Mouse (Mus musculus) thymus, adult 2 months (tissue): ENCODE data around the gene Asic1. TPM values are rescaled to one million over a fixed set of nuclear protein-coding genes. Genes with fewer than 3 reads are reported as not detected.

Experiments used
- DNase-seq: peaks from one replicate; pipeline ENCODE4 v3.0.0; 2021
- H3K27ac ChIP-seq: fragments of 200-500 bp; 2 replicates; pipeline ENCODE4 v1.5.1; 2012; ENCODE audit warnings: low read length, control low read depth; ENCODE audit not compliant: control insufficient read depth, insufficient read depth
- H3K27me3 ChIP-seq: fragments of 200-500 bp; 2 replicates; pipeline ENCODE4 v1.6.1; 2012; ENCODE audit warnings: mild to moderate bottlenecking, low read length, moderate library complexity, mixed read lengths; ENCODE audit not compliant: control insufficient read depth, insufficient read depth
- H3K36me3 ChIP-seq: fragments of 200-500 bp; 2 replicates; pipeline ENCODE4 v1.6.1; 2012; ENCODE audit warnings: mild to moderate bottlenecking, low read length, moderate library complexity; ENCODE audit not compliant: control insufficient read depth, insufficient read depth
- H3K4me1 ChIP-seq: fragments of 200-500 bp; replicated peaks from 2 replicates; pipeline ENCODE4 v1.6.1; 2012; ENCODE audit warnings: low read length; ENCODE audit not compliant: control insufficient read depth, insufficient read depth
- H3K4me3 ChIP-seq: fragments of 200-500 bp; 2 replicates; pipeline ENCODE4 v1.5.1; 2012; ENCODE audit warnings: mild to moderate bottlenecking, low read length, control low read depth, moderate library complexity; ENCODE audit not compliant: control insufficient read depth, insufficient read depth
- CTCF ChIP-seq: fragments of 200-500 bp; IDR thresholded peaks from 2 replicates; pipeline ENCODE4 v1.5.1; 2012; ENCODE audit warnings: mild to moderate bottlenecking, control low read depth, low read length, moderate library complexity, borderline replicate concordance; ENCODE audit not compliant: control insufficient read depth, poor library complexity, insufficient read depth; ENCODE audit errors: extremely low read depth
- POLR2A ChIP-seq: fragments of 200-500 bp; IDR thresholded peaks from 2 replicates; pipeline ENCODE4 v1.6.1; 2012; ENCODE audit warnings: mild to moderate bottlenecking, low read length, control low read depth, moderate library complexity; ENCODE audit not compliant: control insufficient read depth, poor library complexity, insufficient read depth; ENCODE audit errors: extremely low read depth
- WGBS: fragments of 180-500 bp; shearing (Covaris S2); methylation state at CpG from one replicate; pipeline ENCODE4 v1.1.7; 2018; 5-methylcytosine and 5-hydroxymethylcytosine counted together
- polyA plus RNA-seq: library from polyadenylated mRNA; depleted of rRNA; stranded (reverse); fragments of >200 nt; gene quantifications from 2 replicates; pipeline ENCODE4 v1.2.3, GENCODE M21; 2012

Asic1 gene
- polyA plus RNA-seq, 1 experiment = 0.13 TPM

DNA sequence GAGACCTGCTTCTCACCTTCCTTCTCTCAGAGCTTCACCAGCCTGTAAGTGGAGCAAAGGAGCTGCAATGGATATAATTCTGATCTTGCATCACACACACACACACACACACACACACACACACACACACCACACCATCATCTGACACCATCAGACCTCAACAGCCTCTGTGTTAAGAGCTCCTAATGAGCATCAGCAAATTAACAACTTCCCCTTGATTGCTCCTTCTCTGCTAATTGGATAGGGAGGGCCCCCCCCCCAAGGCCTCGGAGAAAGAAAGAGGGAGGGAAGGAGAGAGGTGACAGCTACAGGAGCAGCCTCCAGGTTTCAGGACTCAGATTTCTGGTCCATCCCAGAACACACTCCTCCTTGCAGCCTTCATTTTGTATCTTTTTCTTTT lies 776 bp upstream of the Asic1 start:
- Histone ChIP-seq H3K36me3 (no peaks in the 10 kb centered on the region), H3K4me1 (0 out of 2 replicates have a peak, but pooled peaks cover 7% of the 10 kb centered on the region), H3K4me3 (no peak overlapping the region), H3K27ac (no peak overlapping the region), H3K27me3 (peaks cover 24% of the 10 kb centered on the region; the same call in 1 of the 2 replicates)
- DNase-seq = no peak
- 6% methylated on average over 1 of the region's 1 CpGs for WGBS
- TF ChIP-seq POLR2A (no peak), CTCF (no peak)

DNA sequence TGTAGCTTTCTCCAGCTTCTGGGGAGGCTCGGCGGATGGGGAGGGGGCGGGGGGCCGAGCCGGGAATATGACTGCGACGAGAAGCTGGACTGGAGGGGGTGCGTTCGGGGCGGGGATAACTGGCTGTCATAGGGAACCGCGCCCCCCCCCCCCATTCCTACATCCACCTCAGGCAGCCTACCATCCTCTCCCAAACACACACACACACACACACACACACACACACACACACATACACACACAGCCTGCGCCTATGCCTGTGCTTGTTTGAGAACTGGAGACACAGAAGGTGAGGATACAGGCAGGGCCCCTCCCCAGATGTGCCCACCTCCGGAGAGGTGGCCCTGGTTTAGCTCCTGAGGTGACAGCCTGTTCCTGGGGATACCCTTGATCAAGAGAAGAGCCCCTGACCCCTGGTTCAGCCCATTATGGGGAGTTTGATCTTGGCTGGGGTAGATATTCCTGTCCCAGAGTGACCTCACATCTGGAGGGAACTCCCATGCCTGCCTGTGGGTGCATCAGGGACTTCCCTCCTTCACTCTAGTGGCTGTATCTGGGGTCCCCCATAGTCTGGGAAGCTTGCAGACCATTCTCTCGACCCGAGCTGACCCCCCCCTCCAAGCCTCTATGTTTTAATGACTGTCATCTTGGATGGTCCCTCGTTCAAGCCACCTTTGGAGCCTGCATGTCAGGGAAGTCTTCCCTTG lies 949 bp downstream of the Asic1 start:
- no peak overlapping the region for H3K4me3 ChIP-seq
- no peak for TF ChIP-seq CTCF
- no peak for TF ChIP-seq POLR2A
- 0 out of 2 replicates have a peak, but pooled peaks cover 6% of the 10 kb centered on the region for H3K4me1 ChIP-seq
- DNase-seq = no peak
- WGBS = 12% methylated on average over 15 of the region's 17 CpGs
- H3K27ac ChIP-seq = no peak overlapping the region
- H3K36me3 ChIP-seq = no peaks in the 10 kb centered on the region
- peaks cover 19% of the 10 kb centered on the region; the same call in 1 of the 2 replicates for H3K27me3 ChIP-seq

- H3K27me3 ChIP-seq = peaks cover 16% of the 10 kb centered on the region; the same call in 1 of the 2 replicates
- 36% methylated on average over 14 of the region's 14 CpGs for WGBS
These were observed 1.6 kb downstream of the Asic1 start for GRCm38 (mm10) chr15:99671783-99672182.

DNA sequence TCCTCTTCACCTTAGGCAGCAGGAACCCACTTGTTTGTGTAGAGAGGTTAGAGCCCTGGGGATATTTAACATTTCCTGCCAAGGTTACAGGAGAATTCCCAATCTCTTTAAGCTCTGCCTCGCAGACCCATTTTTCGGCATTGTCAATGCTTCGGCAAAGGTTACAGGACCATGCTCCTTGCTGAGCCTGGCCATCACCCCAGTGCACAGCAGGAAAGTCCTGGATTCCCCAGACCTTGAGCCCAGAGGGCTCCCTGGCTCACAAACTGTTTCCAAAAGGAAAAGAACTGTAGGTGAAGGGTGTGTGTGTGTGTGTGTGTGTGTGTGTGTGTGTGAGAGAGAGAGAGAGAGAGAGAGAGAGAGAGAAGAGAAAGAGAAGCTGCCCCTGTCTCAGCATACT lies 4.7 kb downstream of the Asic1 start:
- H3K27ac ChIP-seq = no peak overlapping the region
- no peak for DNase-seq
- 86% methylated on average over 3 of the region's 3 CpGs for whole genome bisulfite sequencing
- H3K27me3 ChIP-seq = peaks cover 15% of the 10 kb centered on the region; the same call in 1 of the 2 replicates
- H3K36me3 ChIP-seq = no peaks in the 10 kb centered on the region
- TF ChIP-seq POLR2A = no peak
- no peak for TF ChIP-seq CTCF
- H3K4me1 ChIP-seq = 0 out of 2 replicates have a peak, but pooled peaks cover 6% of the 10 kb centered on the region
- H3K4me3 ChIP-seq = no peak overlapping the region

More at GRCm38 (mm10) chr15:99671783-99672182, 1.6 kb downstream of the Asic1 start:
- DNase-seq = no peak
- H3K4me3 ChIP-seq = no peak overlapping the region
- 0 out of 2 replicates have a peak, but pooled peaks cover 6% of the 10 kb centered on the region for H3K4me1 ChIP-seq
- TF ChIP-seq CTCF (no peak), POLR2A (no peak)
- H3K27ac ChIP-seq = no peak overlapping the region
- no peaks in the 10 kb centered on the region for H3K36me3 ChIP-seq

- H3K27me3 ChIP-seq = no peaks in the 10 kb centered on the region; the same call in 1 of the 2 replicates
- TF ChIP-seq CTCF = no peak
- no peak for TF ChIP-seq POLR2A
- no peak overlapping the region for H3K27ac ChIP-seq
- H3K4me3 ChIP-seq = no peak overlapping the region
- WGBS = 90% methylated on average over 8 of the region's 8 CpGs
- no peaks in the 10 kb centered on the region for H3K4me1 ChIP-seq
- DNase-seq = no peak
- no peaks in the 10 kb centered on the region for H3K36me3 ChIP-seq
These were observed 6.9 kb downstream of the Asic1 start for GRCm38 (mm10) chr15:99677089-99677488.

DNA sequence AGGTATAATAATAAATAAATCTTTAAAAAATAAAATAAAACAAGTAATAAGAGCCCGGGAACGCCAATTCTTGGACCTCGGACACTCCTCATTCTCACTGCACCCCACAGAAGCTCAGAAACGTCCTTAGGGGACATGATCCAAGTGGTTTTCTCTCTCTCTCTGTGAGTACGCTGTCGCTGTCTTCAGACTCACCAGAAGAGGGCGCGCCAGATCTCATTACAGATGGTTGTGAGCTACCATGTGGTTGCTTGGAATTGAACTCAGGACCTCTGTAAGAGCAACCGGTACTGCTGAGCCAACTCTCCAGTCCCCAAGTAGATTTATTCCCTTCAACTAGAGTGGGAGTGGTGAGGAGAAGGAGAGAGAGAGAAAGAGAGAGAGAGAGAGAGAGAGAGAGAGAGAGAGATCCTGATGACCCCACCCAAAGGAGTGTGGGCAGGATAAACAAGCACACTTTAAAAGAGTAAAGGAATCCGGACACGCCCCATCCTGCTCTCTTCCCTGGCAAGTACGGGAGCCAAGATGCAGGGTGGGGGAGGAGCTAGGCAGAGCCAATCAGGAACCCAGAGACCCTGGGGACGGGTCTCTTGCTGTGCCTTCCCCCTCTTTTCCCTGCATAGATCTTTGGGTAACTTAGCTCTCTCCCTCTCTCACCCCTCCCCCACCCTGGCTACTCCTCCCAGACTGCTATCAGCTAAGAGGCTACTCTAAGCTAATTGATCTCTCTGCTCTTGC lies 8.1 kb downstream of the Asic1 start:
- DNase-seq = peak; percentile 51
- 32% methylated on average over 13 of the region's 13 CpGs for WGBS

GRCm38 (mm10) chr15:99679008-99679407 lies 8.8 kb downstream of the Asic1 start:
- TF ChIP-seq CTCF = no peak
- TF ChIP-seq POLR2A = no peak
- Histone ChIP-seq H3K4me3 (no peak overlapping the region), H3K4me1 (no peaks in the 10 kb centered on the region), H3K27me3 (no peaks in the 10 kb centered on the region), H3K27ac (no peak overlapping the region), H3K36me3 (no peaks in the 10 kb centered on the region)
- WGBS = 88% methylated on average over 7 of the region's 7 CpGs
- no peak for DNase-seq

More for the DNA sequence above, 8.1 kb downstream of the Asic1 start:
- H3K4me3 ChIP-seq = no peak overlapping the region
- H3K27me3 ChIP-seq = no peaks in the 10 kb centered on the region; the same call in 1 of the 2 replicates
- no peaks in the 10 kb centered on the region for H3K4me1 ChIP-seq
- H3K36me3 ChIP-seq = no peaks in the 10 kb centered on the region
- no peak overlapping the region for H3K27ac ChIP-seq
- no peak for TF ChIP-seq POLR2A
- no peak for TF ChIP-seq CTCF
